Mouse (Mus musculus) intestine, postnatal 0 days (tissue): ENCODE measurements around the gene Tmem268. TPM values are rescaled to one million over a fixed set of nuclear protein-coding genes. Genes with fewer than 3 reads are reported as not detected.
A peak's percentile ranks its signal among the peaks of the same experiment; 100 is the strongest.

ENCODE experiments used
- ATAC-seq: fragments of 200-750 bp; cut with Nextera tagmentation; 2 replicates; pipeline ENCODE4 v1.8.0; 2017; ENCODE audit warnings: mild to moderate bottlenecking, moderate TSS enrichment, moderate library complexity
- H3K27ac ChIP-seq: fragments of 300-500 bp; sonication (generic); 2 replicates; pipeline ENCODE4 v1.5.1; 2014; ENCODE audit warnings: mild to moderate bottlenecking, low read depth, low read length, moderate library complexity
- H3K27me3 ChIP-seq: fragments of 300-500 bp; sonication (generic); replicated peaks from 2 replicates; pipeline ENCODE4 v1.6.1; 2014; ENCODE audit warnings: low read length, mixed read lengths; ENCODE audit not compliant: control insufficient read depth, insufficient read depth
- H3K36me3 ChIP-seq: fragments of 300-500 bp; sonication (generic); 2 replicates; pipeline ENCODE4 v1.6.1; 2014; ENCODE audit warnings: mild to moderate bottlenecking, moderate library complexity; ENCODE audit not compliant: control insufficient read depth, insufficient read depth
- H3K4me1 ChIP-seq: fragments of 300-500 bp; sonication (generic); replicated peaks from 2 replicates; pipeline ENCODE4 v1.6.1; 2014; ENCODE audit warnings: antibody characterized with exemption, low read length, mixed read lengths; ENCODE audit not compliant: control insufficient read depth, insufficient read depth
- H3K4me2 ChIP-seq: fragments of 300-500 bp; sonication (generic); replicated peaks from 2 replicates; pipeline ENCODE4 v1.6.1; 2014; ENCODE audit warnings: low read depth, mild to moderate bottlenecking, moderate library complexity
- H3K4me3 ChIP-seq: fragments of 300-500 bp; sonication (generic); 2 replicates; pipeline ENCODE4 v1.5.1; 2014; ENCODE audit warnings: low read depth, low read length
- H3K9ac ChIP-seq: fragments of 300-500 bp; sonication (generic); 2 replicates; pipeline ENCODE4 v1.6.1; 2014; ENCODE audit warnings: mild to moderate bottlenecking, low read depth, low read length
- H3K9me3 ChIP-seq: fragments of 300-500 bp; sonication (generic); 2 replicates; pipeline ENCODE4 v1.6.1; 2016; ENCODE audit warnings: mixed run types; ENCODE audit not compliant: control insufficient read depth
- CTCF ChIP-seq: sonication (generic); IDR thresholded peaks from 2 replicates; pipeline ENCODE4 v1.5.1; 2016; ENCODE audit warnings: low read depth, mild to moderate bottlenecking, control low read depth, antibody characterized with exemption, moderate library complexity
- WGBS: fragments of 180-500 bp; shearing (Covaris S2); extraction: QIAGEN DNeasy Blood & Tissue Kit; methylation state at CpG from one replicate; pipeline ENCODE4 v1.1.7; 2014; 5-methylcytosine and 5-hydroxymethylcytosine counted together
- polyA plus RNA-seq: library from polyadenylated mRNA; unstranded; fragments of >200 nt; fragmentation: Nextera tagmentation; extraction: Ambion mirVana; gene quantifications from 2 replicates; pipeline ENCODE4 v1.2.1, GENCODE M21; 2015

The Tmem268 gene
- polyA plus RNA-seq, 1 experiment from 2014 or later: 15.5 TPM

GRCm38 (mm10) chr4:63528946-63529345 is 29.6 kb upstream of the Tmem268 start:
- Histone ChIP-seq H3K4me2 (no peak overlapping the region), H3K9me3 (no peaks in the 10 kb centered on the region), H3K4me3 (no peak overlapping the region), H3K4me1 (no peaks in the 10 kb centered on the region), H3K9ac (no peak overlapping the region), H3K36me3 (no peaks in the 10 kb centered on the region), H3K27me3 (no peaks in the 10 kb centered on the region), H3K27ac (no peak overlapping the region)
- TF ChIP-seq CTCF: no peak
- 71% methylated on average over 6 of the region's 6 CpGs for WGBS
- no peak for ATAC-seq

GRCm38 (mm10) chr4:63530409-63530808 is 28.2 kb upstream of the Tmem268 start:
- Histone ChIP-seq H3K36me3 (no peaks in the 10 kb centered on the region), H3K4me3 (no peak overlapping the region), H3K27me3 (no peaks in the 10 kb centered on the region), H3K4me1 (no peaks in the 10 kb centered on the region), H3K9ac (no peak overlapping the region), H3K9me3 (no peaks in the 10 kb centered on the region), H3K27ac (no peak overlapping the region), H3K4me2 (no peak overlapping the region)
- no peak for ATAC-seq
- WGBS: 80% methylated on average over 7 of the region's 7 CpGs
- no peak for TF ChIP-seq CTCF

DNA sequence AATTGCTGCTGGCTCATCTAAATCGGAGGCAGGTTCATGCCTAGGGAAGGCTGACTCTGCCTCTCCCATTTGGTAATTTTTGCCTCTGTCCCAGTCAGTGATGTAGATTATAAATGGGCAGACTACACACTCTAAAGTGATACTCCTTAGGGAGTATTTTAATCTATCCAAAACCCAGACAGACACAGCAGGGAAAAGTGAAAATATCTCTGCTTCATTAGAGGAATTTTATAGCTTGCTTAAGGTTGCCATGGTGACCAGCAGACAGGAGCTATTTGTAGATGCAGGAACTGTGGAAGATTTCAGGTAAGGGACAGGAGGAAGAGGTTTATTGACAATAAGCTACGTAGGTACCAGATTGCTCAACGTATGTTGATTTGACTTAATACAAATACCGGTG is 21.0 kb upstream of the Tmem268 start:
- 60% methylated on average over 4 of the region's 4 CpGs for WGBS
- Histone ChIP-seq H3K9me3 (no peaks in the 10 kb centered on the region), H3K4me2 (no peak overlapping the region), H3K9ac (no peak overlapping the region), H3K27ac (no peak overlapping the region), H3K27me3 (no peaks in the 10 kb centered on the region), H3K36me3 (no peaks in the 10 kb centered on the region), H3K4me3 (no peak overlapping the region), H3K4me1 (no peaks in the 10 kb centered on the region)
- no peak for ATAC-seq
- TF ChIP-seq CTCF: no peak

- Histone ChIP-seq H3K9ac (no peak overlapping the region), H3K9me3 (no peaks in the 10 kb centered on the region), H3K4me3 (no peak overlapping the region), H3K4me1 (0 out of 2 replicates have a peak, but pooled peaks cover 8% of the 10 kb centered on the region), H3K4me2 (no peak overlapping the region), H3K27me3 (no peaks in the 10 kb centered on the region), H3K36me3 (no peaks in the 10 kb centered on the region), H3K27ac (no peak overlapping the region)
- ATAC-seq: no peak
- WGBS: 50% methylated on average over 2 of the region's 2 CpGs
- no peak for TF ChIP-seq CTCF
Measured at GRCm38 (mm10) chr4:63542209-63542608, 16.4 kb upstream of the Tmem268 start.

DNA sequence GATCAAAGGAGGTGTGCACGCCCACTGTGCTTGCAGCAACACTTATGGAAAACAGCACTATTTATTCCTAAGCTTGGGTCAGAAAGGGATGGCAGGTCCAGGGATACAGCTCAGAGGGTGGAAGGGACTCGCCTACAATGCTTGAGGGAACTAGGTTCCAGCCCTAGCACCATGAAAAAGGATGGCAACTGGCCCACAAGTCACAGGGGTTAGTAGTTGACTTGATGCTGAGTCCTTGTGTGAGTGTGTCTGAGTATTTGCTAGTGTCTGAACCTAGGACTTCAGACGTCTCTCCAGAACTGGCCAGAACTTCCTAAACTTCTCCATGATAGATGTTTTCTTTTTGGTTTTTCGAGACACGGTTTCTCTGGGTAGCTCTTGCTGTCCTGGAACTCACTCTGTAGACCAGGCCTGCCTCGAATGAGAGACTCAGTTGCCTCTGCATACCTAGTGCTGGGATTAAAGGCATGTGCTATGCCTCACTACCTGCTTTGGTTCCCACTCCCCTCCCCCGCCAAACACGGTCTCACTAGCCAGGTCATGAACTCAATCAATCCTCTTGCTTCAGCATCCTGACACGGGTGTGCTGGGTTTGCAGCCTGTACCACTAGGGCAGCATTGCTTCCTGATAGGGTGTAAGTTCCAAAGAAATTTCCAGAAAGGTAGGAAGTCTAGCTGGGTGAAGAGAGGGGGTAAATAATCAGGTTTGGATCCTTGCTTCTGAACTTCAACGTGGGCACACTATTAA is 14.7 kb upstream of the Tmem268 start:
- H3K9ac ChIP-seq: no peak overlapping the region
- H3K27me3 ChIP-seq: no peaks in the 10 kb centered on the region
- TF ChIP-seq CTCF: 0 out of 2 replicates have a peak, but pooled peaks have one; percentile 27
- ATAC-seq: peak; percentile 63
- peaks cover 13% of the 10 kb centered on the region; the same call in 1 of the 2 replicates for H3K4me1 ChIP-seq
- 49% methylated on average over 10 of the region's 10 CpGs for WGBS
- no peak overlapping the region for H3K4me3 ChIP-seq
- peaks cover 11% of the 10 kb centered on the region for H3K36me3 ChIP-seq
- peak overlapping the region; percentile 31; the same call in 1 of the 2 replicates for H3K27ac ChIP-seq
- peak overlapping the region; percentile 73 for H3K4me2 ChIP-seq
- no peaks in the 10 kb centered on the region for H3K9me3 ChIP-seq

DNA sequence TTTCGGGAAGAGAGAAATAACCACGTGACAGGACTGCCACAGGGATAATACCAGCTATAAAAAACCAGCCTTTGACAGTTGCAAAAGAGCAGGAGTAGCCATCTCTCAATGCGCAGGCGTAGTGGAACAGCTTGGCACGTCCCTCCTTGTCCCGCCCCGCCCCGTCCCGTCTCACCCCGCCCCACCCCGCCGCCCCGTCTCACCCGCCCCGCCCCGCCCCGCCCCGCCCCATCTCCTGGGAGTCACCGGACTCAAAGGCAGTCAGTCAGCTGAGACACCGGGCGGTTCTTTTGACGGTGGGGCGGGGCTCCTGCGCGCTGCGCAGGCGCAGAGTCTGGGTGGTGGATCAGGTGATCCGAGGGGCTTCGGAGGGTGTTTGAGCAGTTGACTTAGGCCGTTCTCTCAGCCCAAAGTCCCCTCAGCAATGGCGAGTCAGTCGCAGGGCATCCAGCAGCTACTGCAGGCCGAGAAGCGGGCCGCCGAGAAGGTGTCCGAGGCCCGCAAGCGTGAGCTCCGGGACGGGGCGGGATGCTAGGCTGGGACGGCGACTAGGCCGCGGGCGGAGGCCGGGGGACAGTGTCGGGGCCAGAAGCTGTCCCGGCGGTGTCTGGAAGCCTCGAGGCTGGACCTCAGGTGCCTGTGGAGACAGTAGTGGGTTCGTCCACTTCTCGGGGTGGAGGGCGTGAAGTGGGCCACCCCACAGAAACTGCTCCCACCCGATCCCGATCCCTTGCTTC is 13.9 kb upstream of the Tmem268 start, which contains the start of gene Atp6v1g1:
Gene Atp6v1g1, plus strand, starts transcription at position 279 of the 737 bp plus-strand sequence.
- H3K9me3 ChIP-seq: no peaks in the 10 kb centered on the region
- ATAC-seq: peak; percentile 93
- peak within 1 kb of the TSS; percentile 73 for H3K4me2 ChIP-seq
- peak within 1 kb of the TSS; percentile 94 for H3K9ac ChIP-seq
- H3K4me3 ChIP-seq: peak within 1 kb of the TSS; percentile 87
- H3K27ac ChIP-seq: peak within 1 kb of the TSS; percentile 84
- TF ChIP-seq CTCF: no peak
- no peaks in the 10 kb centered on the region for H3K27me3 ChIP-seq
- peaks cover 18% of the 10 kb centered on the region for H3K36me3 ChIP-seq
- WGBS: 0% methylated on average over 41 of the region's 57 CpGs
- H3K4me1 ChIP-seq: peaks cover 13% of the 10 kb centered on the region; the same call in 1 of the 2 replicates
